Mouse (Mus musculus): ENCODE data around the gene Mcts2.
A peak's percentile ranks its signal among the peaks of the same experiment; 100 is the strongest.

The Mcts2 gene

GRCm38 (mm10) chr2:152726751-152727335 lies 40.0 kb downstream of the Mcts2 start:
- no peak for DNase-seq

GRCm38 (mm10) chr2:152727795-152728510 lies 41.1 kb downstream of the Mcts2 start:
- DNase-seq: no peak

- no peak for DNase-seq
Observed at GRCm38 (mm10) chr2:152728594-152728993, 41.8 kb downstream of the Mcts2 start.

GRCm38 (mm10) chr2:152729013-152729635 lies 42.3 kb downstream of the Mcts2 start:
- no peak for DNase-seq

GRCm38 (mm10) chr2:152729636-152730020 lies 42.8 kb downstream of the Mcts2 start:
- no peak for DNase-seq

- peak in 1 of 2 experiments; percentile 34 for DNase-seq
Observed at GRCm38 (mm10) chr2:152733201-152733600, 46.4 kb downstream of the Mcts2 start.

GRCm38 (mm10) chr2:152734501-152734900 lies 47.7 kb downstream of the Mcts2 start:
- DNase-seq: no peak

GRCm38 (mm10) chr2:152734984-152735383 lies 48.1 kb downstream of the Mcts2 start:
- DNase-seq: peak; percentile 89 to 94

GRCm38 (mm10) chr2:152736090-152736601 lies 49.3 kb downstream of the Mcts2 start, which contains the start of gene Id1:
TSS of gene Id1 (plus strand) at chr2:152736251.
- DNase-seq: peak; percentile 51 to 61

- peak; percentile 43 to 56 for DNase-seq
Observed at GRCm38 (mm10) chr2:152736748-152737147, 49.9 kb downstream of the Mcts2 start.
